Mouse (Mus musculus) intestine, embryonic 15.5 days (tissue): ENCODE measurements around the gene Tmem92. TPM values are rescaled to one million over a fixed set of nuclear protein-coding genes. Genes with fewer than 3 reads are reported as not detected.
A peak's percentile ranks its signal among the peaks of the same experiment; 100 is the strongest.
"Not testable (repeated sequence)": the region's sequence is repeated elsewhere in the genome, so short reads cannot be mapped to it uniquely, and the experiment has no call there.

Experiments used
- ATAC-seq: fragments of 200-750 bp; cut with Nextera tagmentation; 2 replicates; pipeline ENCODE4 v1.8.0; 2017; ENCODE audit warnings: moderate TSS enrichment, moderate library complexity
- H3K27ac ChIP-seq: fragments of 300-500 bp; sonication (generic); 2 replicates; pipeline ENCODE4 v1.5.1; 2015; ENCODE audit warnings: mild to moderate bottlenecking, inconsistent platforms
- H3K27me3 ChIP-seq: fragments of 300-500 bp; sonication (generic); replicated peaks from 2 replicates; pipeline ENCODE4 v1.6.1; 2015; ENCODE audit warnings: inconsistent platforms
- H3K36me3 ChIP-seq: fragments of 300-500 bp; sonication (generic); 2 replicates; pipeline ENCODE4 v1.6.1; 2015; ENCODE audit warnings: inconsistent platforms
- H3K4me1 ChIP-seq: fragments of 300-500 bp; sonication (generic); replicated peaks from 2 replicates; pipeline ENCODE4 v1.6.1; 2015; ENCODE audit warnings: inconsistent platforms
- H3K4me2 ChIP-seq: fragments of 300-500 bp; sonication (generic); replicated peaks from 2 replicates; pipeline ENCODE4 v1.6.1; 2015; ENCODE audit warnings: mild to moderate bottlenecking, inconsistent platforms
- H3K4me3 ChIP-seq: fragments of 300-500 bp; sonication (generic); replicated peaks from 2 replicates; pipeline ENCODE4 v1.5.1; 2015; ENCODE audit warnings: inconsistent platforms
- H3K9ac ChIP-seq: fragments of 300-500 bp; sonication (generic); 2 replicates; pipeline ENCODE4 v1.6.1; 2015; ENCODE audit warnings: inconsistent platforms
- H3K9me3 ChIP-seq: fragments of 300-500 bp; sonication (generic); 2 replicates; pipeline ENCODE4 v1.6.1; 2016; ENCODE audit warnings: inconsistent platforms
- WGBS: fragments of 180-500 bp; shearing (Covaris S2); methylation state at CpG from one replicate; pipeline ENCODE4 v1.1.7; 2015; 5-methylcytosine and 5-hydroxymethylcytosine counted together
- polyA plus RNA-seq: library from polyadenylated mRNA; unstranded; fragments of >200 nt; fragmentation: Nextera tagmentation; extraction: Ambion mirVana; gene quantifications from 2 replicates; pipeline ENCODE4 v1.2.1, GENCODE M21; 2015

Tmem92 gene
- polyA plus RNA-seq: 0.06 TPM in 1 of 2 replicates, not detected in the other

DNA sequence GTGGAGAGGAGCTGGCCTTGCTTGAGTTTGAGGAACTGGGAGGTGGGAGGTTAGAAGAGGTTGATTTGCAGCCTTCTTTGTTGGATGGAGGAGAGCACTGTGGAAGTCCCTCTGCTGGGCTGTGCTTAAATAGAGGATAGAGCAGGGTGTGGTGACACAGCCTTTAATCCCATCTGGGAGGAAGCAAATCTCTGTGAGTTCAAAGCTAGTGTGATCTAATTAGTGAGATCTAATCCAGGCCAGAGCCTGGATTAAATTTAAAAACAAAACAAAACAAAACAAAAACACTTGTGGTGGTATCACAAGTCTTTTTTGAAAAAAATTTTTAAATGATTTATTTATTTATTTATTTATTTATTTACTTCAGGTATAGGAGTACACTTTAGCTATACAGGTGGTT is at the start of gene Tmem92:
Tmem92 (minus strand) TSS at position 101 of the 400 bp plus-strand sequence.
- Histone ChIP-seq H3K4me1 (no peaks in the 10 kb centered on the region), H3K36me3 (no peaks in the 10 kb centered on the region), H3K27ac (no peak within 1 kb of the TSS), H3K4me3 (no peak within 1 kb of the TSS), H3K27me3 (0 out of 2 replicates have a peak, but pooled peaks cover under 1% of the 10 kb centered on the region), H3K9me3 (no peaks in the 10 kb centered on the region), H3K4me2 (no peak within 1 kb of the TSS), H3K9ac (no peak within 1 kb of the TSS)
- no peak for ATAC-seq

DNA sequence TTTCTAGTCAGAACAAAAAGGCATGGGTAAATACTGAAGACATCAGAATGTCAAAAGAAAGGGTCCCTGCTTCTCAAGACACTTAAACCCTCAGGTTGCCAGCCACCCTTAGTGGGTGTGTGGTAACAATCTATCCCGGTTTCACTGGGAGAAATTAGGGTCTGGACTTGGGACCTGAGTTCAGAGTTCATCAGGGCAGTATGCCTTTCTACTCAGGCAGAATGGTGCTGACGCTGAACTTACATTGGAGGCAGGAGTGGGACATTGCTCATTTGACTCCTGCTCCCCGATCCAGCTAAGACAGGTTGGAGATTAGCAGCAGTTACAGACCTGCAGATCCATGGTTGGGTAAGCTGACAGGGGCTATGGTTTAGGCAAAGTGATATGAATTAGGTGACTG is 46.5 kb upstream of the Tmem92 start:
- Histone ChIP-seq H3K9ac (no peak overlapping the region), H3K27ac (no peak overlapping the region), H3K36me3 (no peaks in the 10 kb centered on the region), H3K9me3 (no peaks in the 10 kb centered on the region), H3K4me2 (no peak overlapping the region), H3K4me3 (no peak overlapping the region), H3K27me3 (no peaks in the 10 kb centered on the region), H3K4me1 (no peaks in the 10 kb centered on the region)
- ATAC-seq: no peak
- 55% methylated on average over 3 of the region's 3 CpGs for WGBS

DNA sequence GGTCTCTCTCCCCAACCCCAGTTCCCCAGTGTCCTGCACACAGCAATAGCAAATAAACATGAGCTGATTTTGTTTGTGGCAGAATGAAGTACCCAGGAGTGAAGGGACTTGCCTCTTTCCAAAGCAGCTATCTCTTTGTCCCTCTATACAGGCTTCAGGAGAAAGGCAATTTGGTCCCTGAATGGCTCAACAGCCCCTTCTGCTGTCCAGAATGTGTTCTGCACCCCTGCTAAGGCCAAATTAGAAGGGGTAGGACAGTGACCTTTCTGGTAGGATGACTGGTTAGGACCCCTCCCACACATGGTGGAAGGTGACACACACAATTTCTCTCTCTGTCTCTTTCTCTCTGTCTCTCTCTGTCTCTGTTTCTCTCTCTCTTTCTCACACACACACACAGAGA is 36.9 kb upstream of the Tmem92 start:
- not testable (repeated sequence) for H3K27ac ChIP-seq, H3K9ac ChIP-seq, H3K36me3 ChIP-seq, H3K4me2 ChIP-seq, H3K9me3 ChIP-seq, H3K27me3 ChIP-seq, H3K4me1 ChIP-seq, ATAC-seq, H3K4me3 ChIP-seq

DNA sequence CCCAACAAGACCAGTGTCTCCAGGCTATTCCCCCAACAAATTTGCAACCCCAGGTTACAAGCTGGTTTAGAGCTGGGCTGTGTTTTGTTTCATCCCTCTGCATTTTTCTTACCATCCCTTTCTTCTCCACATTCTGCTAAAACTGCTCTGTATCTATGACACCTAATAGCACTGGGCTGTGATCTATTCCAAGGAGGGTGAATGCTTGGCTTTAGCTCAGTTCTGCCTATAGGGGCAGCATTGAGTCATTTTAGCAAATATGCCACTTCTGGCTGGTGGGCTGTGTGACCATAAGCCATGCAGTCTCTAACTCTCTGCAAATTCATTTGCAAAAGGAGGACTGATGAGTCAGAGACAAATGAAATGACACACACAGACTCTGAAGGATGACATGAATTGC is 36.4 kb upstream of the Tmem92 start:
- ATAC-seq, H3K4me1 ChIP-seq, H3K27me3 ChIP-seq, H3K9ac ChIP-seq, H3K36me3 ChIP-seq, H3K27ac ChIP-seq, H3K9me3 ChIP-seq, H3K4me2 ChIP-seq, H3K4me3 ChIP-seq: not testable (repeated sequence)

DNA sequence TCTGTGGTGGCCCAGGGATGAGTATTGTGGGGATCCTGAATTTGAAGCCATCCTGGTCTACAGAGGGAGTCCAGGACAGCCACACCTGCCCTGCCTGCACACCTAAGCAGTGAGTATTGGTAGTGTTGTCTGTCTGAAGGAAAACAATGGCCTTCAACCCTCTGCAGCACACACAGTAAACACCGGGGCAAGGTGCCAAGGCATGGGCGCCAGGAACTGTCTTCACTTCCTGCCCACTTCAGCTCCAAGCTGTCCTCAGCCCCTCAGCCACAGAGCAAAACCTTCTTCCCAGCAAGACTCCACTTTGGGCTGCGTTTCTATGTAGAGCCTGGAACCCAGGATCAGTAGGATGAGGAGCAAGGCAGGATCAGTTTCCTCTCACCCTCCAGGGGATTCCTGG is 29.0 kb upstream of the Tmem92 start:
- not testable (repeated sequence) for ATAC-seq, H3K4me1 ChIP-seq, H3K9me3 ChIP-seq, H3K36me3 ChIP-seq, H3K27me3 ChIP-seq, H3K4me3 ChIP-seq, H3K4me2 ChIP-seq, H3K9ac ChIP-seq, H3K27ac ChIP-seq
- 57% methylated on average over 3 of the region's 3 CpGs for WGBS

DNA sequence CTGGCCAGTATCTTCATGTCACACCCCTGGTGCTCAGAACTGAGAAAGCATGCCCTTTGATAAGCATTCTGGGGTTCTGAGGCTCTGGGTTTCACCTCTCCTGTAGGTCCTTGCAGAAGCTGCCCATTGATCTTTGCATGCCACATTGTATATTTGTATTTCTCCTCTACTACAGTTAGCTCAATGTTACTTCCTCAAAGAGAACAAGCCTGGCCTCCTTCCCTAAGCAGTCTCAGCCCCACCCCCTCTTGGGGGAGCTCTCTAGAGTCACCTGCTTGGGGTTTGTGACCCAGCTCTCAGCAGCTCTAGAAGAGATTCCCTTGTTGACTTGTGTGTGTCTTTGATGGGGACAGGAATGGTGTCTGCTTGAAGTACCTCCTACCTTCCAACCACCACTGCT is 9.2 kb upstream of the Tmem92 start:
- no peak overlapping the region for H3K27ac ChIP-seq
- no peaks in the 10 kb centered on the region for H3K4me1 ChIP-seq
- H3K9ac ChIP-seq: no peak overlapping the region
- H3K4me2 ChIP-seq: no peak overlapping the region
- H3K36me3 ChIP-seq: no peaks in the 10 kb centered on the region
- no peak overlapping the region for H3K4me3 ChIP-seq
- no peaks in the 10 kb centered on the region for H3K9me3 ChIP-seq
- no peak for ATAC-seq
- no peaks in the 10 kb centered on the region for H3K27me3 ChIP-seq

DNA sequence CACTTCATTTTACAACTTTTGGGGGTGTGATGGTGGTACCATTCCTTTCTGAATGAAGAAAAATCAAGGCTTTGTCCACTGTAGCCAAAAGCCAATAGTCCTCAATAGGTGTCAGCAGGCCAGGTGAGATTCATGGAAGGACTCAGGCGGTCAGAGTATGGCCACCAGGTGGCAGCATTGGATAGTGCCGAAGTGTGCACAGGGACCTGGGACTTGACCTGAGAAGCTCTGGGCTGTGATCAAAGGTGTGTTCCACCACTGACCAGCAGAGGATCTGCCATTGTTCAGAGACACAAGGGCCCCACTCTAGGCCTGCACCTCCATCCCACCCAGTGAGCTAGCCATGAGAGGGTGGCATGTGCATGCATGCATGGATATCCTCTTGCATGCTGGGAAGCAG is 2.7 kb upstream of the Tmem92 start:
- H3K36me3 ChIP-seq: no peaks in the 10 kb centered on the region
- 3% methylated on average over 2 of the region's 2 CpGs for WGBS

DNA sequence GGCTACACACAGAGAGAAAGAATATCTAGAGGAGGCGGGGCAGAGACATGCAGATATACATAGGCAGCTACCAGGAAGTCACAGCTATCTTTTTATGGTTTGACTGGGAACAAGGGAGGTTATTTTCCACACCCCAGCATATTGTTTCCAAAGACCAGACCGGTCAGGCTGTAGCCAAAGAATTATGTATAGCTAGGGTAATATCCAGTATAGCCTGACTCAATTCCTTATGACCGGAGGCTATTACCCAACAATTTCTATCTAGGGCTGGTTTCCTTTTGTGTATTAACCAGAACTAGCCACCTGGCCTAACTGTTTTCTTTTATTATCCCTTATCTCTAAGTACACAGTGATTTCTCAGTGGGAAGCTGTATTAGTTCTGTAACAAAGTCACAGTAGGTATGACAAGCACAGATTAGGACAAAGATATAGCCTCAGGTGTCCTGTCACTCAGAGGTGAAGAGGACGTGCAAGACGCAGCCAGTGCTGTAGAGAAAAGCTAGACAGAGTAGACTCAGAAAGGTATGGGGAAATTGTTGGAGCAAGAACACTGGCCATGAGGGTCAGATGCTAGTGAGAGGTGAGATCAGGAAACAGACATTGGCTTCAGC is 7.5 kb downstream of the Tmem92 start:
- Histone ChIP-seq H3K9ac (no peak overlapping the region), H3K27ac (peak overlapping the region; percentile 73), H3K36me3 (no peaks in the 10 kb centered on the region), H3K4me1 (0 out of 2 replicates have a peak, but pooled peaks cover 8% of the 10 kb centered on the region), H3K4me3 (no peak overlapping the region), H3K4me2 (no peak overlapping the region), H3K9me3 (no peaks in the 10 kb centered on the region), H3K27me3 (0 out of 2 replicates have a peak, but pooled peaks cover 5% of the 10 kb centered on the region)
- 66% methylated on average over 5 of the region's 5 CpGs for WGBS
- ATAC-seq: peak; percentile 87

More for the DNA sequence above, 2.7 kb upstream of the Tmem92 start:
- Histone ChIP-seq H3K9ac (no peak overlapping the region), H3K4me2 (no peak overlapping the region), H3K9me3 (no peaks in the 10 kb centered on the region), H3K4me3 (no peak overlapping the region), H3K27me3 (no peaks in the 10 kb centered on the region), H3K4me1 (no peaks in the 10 kb centered on the region), H3K27ac (no peak overlapping the region)
- peak; percentile 54 for ATAC-seq

DNA sequence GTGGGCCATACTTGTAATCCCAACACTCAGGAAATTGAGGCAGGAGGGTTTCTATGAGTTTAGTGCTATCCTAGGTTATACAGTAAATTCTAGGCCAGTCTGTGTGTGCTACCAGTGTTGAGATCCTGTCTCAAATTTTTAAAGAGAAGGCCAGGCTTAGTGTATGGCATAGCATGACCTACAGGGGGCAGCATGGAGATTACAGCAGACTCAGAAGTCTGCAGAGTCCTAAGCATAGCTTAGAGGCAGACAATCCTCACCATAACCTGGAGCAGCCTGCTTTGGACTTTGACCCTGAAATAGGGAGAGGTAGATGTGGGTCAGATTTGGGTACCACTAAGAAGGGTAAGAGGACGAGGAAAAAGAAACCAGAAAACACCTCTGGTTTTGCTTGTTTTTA is 8.7 kb downstream of the Tmem92 start:
- no peaks in the 10 kb centered on the region for H3K9me3 ChIP-seq
- H3K27me3 ChIP-seq: 0 out of 2 replicates have a peak, but pooled peaks cover 5% of the 10 kb centered on the region
- H3K4me3 ChIP-seq: no peak overlapping the region
- no peak overlapping the region for H3K27ac ChIP-seq
- H3K9ac ChIP-seq: no peak overlapping the region
- H3K4me1 ChIP-seq: 0 out of 2 replicates have a peak, but pooled peaks cover 8% of the 10 kb centered on the region
- H3K36me3 ChIP-seq: no peaks in the 10 kb centered on the region
- H3K4me2 ChIP-seq: no peak overlapping the region
- no peak for ATAC-seq
- 43% methylated on average over 1 of the region's 1 CpGs for WGBS

DNA sequence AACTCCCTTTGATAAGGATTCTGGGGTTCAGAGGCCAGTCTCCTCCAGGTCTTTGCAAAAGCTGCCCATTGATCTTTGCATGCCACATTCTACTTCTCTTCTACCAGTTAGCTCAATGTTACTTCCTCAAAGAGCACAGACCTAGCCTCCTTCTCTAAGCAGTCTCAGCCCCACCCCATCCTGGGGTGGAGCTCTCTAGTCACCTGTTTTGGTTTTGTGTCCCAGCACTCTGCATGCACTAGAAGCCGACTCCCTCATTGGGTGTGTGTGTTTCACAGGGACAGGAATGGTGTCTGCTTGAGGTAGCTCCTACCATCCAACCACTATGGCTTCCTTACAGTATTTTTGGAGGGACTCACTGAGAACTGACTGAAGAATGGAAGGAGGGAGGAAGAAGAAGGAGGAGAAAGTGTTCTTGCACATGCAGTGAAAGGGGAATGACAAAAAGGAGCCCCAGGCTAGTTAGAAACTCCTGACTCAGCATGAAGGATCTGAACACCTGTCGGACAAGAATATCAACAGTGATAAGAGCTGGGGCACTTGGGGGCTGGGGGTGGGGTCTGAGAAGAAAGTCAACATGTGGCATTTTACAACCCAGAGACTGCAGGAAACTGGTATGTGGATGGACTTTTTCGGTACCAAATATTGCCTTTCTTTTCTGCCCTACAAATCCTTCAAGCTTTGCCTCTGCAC is 10.0 kb downstream of the Tmem92 start:
- H3K27ac ChIP-seq: peak overlapping the region; percentile 48
- peak; percentile 70 for ATAC-seq
- 42% methylated on average over 3 of the region's 3 CpGs for WGBS

DNA sequence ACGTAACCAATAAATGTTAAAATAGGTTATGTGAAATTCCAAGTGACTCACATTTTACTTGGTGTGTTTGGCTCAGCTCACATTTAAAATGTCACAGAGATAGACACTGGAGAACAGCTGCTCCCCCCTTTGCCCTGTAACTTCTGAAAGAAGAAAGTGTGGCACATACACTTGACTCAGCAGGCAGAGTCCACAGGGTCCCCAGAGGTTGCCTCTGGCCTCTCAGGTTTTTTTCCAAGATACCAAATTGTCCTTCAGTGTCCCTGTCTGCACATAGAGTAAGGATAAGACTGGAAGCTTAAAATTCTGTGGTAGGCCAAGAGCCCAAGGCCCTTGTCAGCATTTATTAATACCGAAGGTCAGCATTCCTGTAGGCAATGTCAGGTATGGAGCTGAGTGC is 15.3 kb downstream of the Tmem92 start:
- Histone ChIP-seq H3K36me3 (no peaks in the 10 kb centered on the region), H3K4me2 (no peak overlapping the region), H3K9me3 (no peaks in the 10 kb centered on the region), H3K9ac (no peak overlapping the region), H3K27ac (no peak overlapping the region), H3K4me1 (0 out of 2 replicates have a peak, but pooled peaks cover 1% of the 10 kb centered on the region), H3K27me3 (no peaks in the 10 kb centered on the region), H3K4me3 (no peak overlapping the region)
- ATAC-seq: no peak
- WGBS: 93% methylated on average over 2 of the region's 2 CpGs

More for the DNA sequence above, 10.0 kb downstream of the Tmem92 start:
- Histone ChIP-seq H3K36me3 (no peaks in the 10 kb centered on the region), H3K9me3 (no peaks in the 10 kb centered on the region), H3K4me2 (no peak overlapping the region; the same call in 1 of the 2 replicates), H3K4me3 (no peak overlapping the region), H3K9ac (no peak overlapping the region), H3K4me1 (0 out of 2 replicates have a peak, but pooled peaks cover 8% of the 10 kb centered on the region), H3K27me3 (0 out of 2 replicates have a peak, but pooled peaks cover 3% of the 10 kb centered on the region)

DNA sequence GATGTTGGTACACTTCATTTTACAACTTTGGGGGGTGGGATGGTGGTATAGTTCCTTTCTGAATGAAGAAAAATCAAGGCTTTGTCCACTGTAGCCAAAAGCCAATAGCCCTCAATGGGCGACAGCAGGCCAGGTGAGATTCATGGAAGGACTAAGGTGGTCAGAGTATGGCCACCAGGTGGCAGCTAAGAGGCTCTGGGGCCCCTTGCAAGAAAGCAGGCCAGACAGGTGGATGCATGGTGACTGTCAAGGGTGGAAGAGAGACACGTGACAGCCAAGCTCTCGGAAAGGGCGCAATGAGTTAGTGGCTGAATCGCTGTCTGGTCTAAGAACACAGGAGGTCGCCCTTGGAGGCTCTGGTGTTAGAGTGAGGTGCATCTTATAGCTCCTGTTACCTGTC is 19.7 kb downstream of the Tmem92 start:
- Histone ChIP-seq H3K36me3 (no peaks in the 10 kb centered on the region), H3K9ac (no peak overlapping the region), H3K27me3 (no peaks in the 10 kb centered on the region), H3K9me3 (no peaks in the 10 kb centered on the region), H3K4me3 (no peak overlapping the region), H3K27ac (no peak overlapping the region), H3K4me1 (no peaks in the 10 kb centered on the region), H3K4me2 (no peak overlapping the region)
- WGBS: 34% methylated on average over 6 of the region's 6 CpGs
- peak; percentile 39; the same call in 1 of the 2 replicates for ATAC-seq

DNA sequence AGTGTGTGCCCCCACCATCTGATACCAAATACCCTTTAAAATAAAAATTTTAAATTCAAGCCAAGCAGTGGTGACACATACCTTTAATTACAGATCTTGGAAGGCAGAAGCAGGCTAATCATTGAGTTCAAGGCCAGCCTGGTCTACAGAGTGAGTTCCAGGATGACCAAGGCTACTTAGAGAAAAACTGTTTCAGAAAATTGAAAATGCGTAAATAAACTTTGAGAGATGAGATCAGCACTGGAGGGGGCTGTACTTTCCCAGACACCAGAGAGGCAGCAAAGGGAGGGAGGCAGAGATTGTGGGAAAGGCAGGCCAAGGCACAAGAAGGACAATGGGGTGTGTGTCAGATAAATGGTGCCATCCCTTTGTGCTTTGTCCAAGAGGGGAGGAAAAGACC is 20.2 kb downstream of the Tmem92 start:
- no peaks in the 10 kb centered on the region for H3K27me3 ChIP-seq
- WGBS: 71% methylated on average over 1 of the region's 1 CpGs
- no peaks in the 10 kb centered on the region for H3K9me3 ChIP-seq
- no peaks in the 10 kb centered on the region for H3K4me1 ChIP-seq
- no peak overlapping the region for H3K4me2 ChIP-seq
- H3K27ac ChIP-seq: no peak overlapping the region
- ATAC-seq: no peak
- no peaks in the 10 kb centered on the region for H3K36me3 ChIP-seq
- H3K4me3 ChIP-seq: no peak overlapping the region
- H3K9ac ChIP-seq: no peak overlapping the region
